Mouse (Mus musculus): Measurements from ENCODE around the gene Frmpd3. TPM values are rescaled to one million over a fixed set of nuclear protein-coding genes. Genes with fewer than 3 reads are reported as not detected.

The Frmpd3 gene
- total RNA-seq (2012; rRNA removed) (under 0.01 TPM in 1 of 2 replicates, not detected in the other), total RNA-seq (2014; rRNA removed) (not detected in 2 replicates), polyA plus RNA-seq (2012; ENCODE audit: insufficient read length, low read depth) (0.07 and 0.09 TPM in 2 replicates)

DNA sequence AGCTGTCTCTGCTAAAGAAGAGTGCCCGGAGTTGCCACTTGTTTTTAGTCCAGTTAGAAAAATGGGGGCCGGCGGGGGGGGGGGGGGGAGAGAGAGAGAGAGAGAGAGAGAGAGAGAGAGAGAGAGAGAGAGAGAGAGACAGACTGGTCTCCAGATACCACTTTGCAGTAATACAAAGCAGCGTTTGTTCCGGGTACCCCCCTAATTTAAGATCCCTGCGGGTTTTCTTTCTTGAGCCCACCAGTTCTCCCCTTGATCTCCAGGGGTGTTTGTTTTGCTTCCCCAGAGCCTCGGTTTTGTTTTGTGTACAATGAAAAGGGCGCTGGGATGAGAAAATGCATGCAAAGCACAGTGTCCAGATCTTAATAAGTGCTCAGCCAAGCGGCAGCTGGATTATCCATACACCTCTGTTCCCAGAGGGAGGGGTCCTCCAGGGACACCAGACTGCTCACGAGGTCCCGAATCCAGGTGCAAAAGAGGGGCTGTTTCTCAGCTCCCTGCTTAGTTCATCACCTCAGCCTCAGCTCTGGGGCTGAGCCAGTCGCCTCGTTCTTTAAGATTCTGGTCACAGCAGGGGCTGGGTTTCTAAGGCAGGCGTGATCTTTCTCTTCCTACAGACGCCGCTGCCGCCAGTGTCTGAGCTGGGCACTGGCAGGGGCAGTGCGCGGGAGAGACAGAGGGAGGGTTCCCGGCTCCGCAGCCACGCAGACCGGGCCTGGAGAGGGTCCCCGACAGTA, at the start of gene Frmpd3:
Gene Frmpd3 (plus strand): TSS at position 608 of the 737 bp plus-strand sequence.
- Histone ChIP-seq H3K4me1 (ENCODE audit: control insufficient read depth in 1 of 2, insufficient read depth in 2 of 2) (no peaks in the 10 kb centered on the region), H3K9ac (ENCODE audit: insufficient read depth, low read depth) (no peak within 1 kb of the TSS), H3K4me3 (replicated peaks in 1 of 3; ENCODE audit: low read depth in 2 of 3, low read length in 2 of 3, poor library complexity in 1 of 3) (no peak within 1 kb of the TSS), H3K36me3 (replicated peaks in 1 of 2; ENCODE audit: control insufficient read depth in 1 of 2, insufficient read depth in 1 of 2, low read length in 1 of 2) (no peaks in the 10 kb centered on the region), H3K27ac (ENCODE audit: insufficient read depth, low read depth) (no peak within 1 kb of the TSS), H3K4me2 (ENCODE audit: insufficient read depth, low read depth, poor library complexity, severe bottlenecking) (no peak within 1 kb of the TSS), H3K27me3 (replicated peaks) (no peaks in the 10 kb centered on the region), H3K9me3 (replicated peaks; ENCODE audit: low read length) (no peaks in the 10 kb centered on the region), H3K79me2 (replicated peaks; ENCODE audit: control insufficient read depth, extremely low read depth, insufficient read depth, poor library complexity, severe bottlenecking) (no peaks in the 10 kb centered on the region)
- no peak for TF ChIP-seq USF1 (IDR thresholded peaks at IDR 0.05; ENCODE audit: low read depth, low read length)
- no peak for TF ChIP-seq ZMIZ1 (IDR thresholded peaks at IDR 0.05; ENCODE audit: low read depth, low read length)
- TF ChIP-seq JUN (IDR thresholded peaks at IDR 0.05; ENCODE audit: insufficient read depth, low read depth, low read length), result no peak
- TF ChIP-seq TBP (conservative IDR thresholded peaks at IDR 0.05; ENCODE audit: low read depth, low read length), result no peak
- TF ChIP-seq E2F4 (IDR thresholded peaks at IDR 0.05; ENCODE audit: insufficient replicate concordance, low read depth, low read length), result no peak
- TF ChIP-seq HCFC1 (IDR thresholded peaks at IDR 0.05; ENCODE audit: low read depth, low read length), result no peak
- no peak for TF ChIP-seq POLR2A (IDR thresholded peaks at IDR 0.05; ENCODE audit: low read depth, low read length)
- TF ChIP-seq POLR2AphosphoS2 (IDR thresholded peaks at IDR 0.05; ENCODE audit: low read depth, low read length), result no peak
- TF ChIP-seq USF2 (conservative IDR thresholded peaks at IDR 0.05; ENCODE audit: low read depth, low read length), result no peak
- no peak for TF ChIP-seq CHD1 (IDR thresholded peaks at IDR 0.05; ENCODE audit: low read depth, low read length)
- TF ChIP-seq CTCF (conservative IDR thresholded peaks at IDR 0.05 in 1 of 2, IDR thresholded peaks at IDR 0.05 in 1 of 2; ENCODE audit: low read depth in 2 of 2, low read length in 2 of 2), result no peak
- TF ChIP-seq ETS1 (conservative IDR thresholded peaks at IDR 0.05; ENCODE audit: low read depth, low read length), result no peak
- no peak for TF ChIP-seq MAX (IDR thresholded peaks at IDR 0.05; ENCODE audit: low read length)
- no peak for TF ChIP-seq SMC3 (IDR thresholded peaks at IDR 0.05; ENCODE audit: low read depth, low read length)
- TF ChIP-seq MXI1 (IDR thresholded peaks at IDR 0.05; ENCODE audit: low read depth, low read length), result no peak
- no peak for TF ChIP-seq NELFE (IDR thresholded peaks at IDR 0.05; ENCODE audit: low read depth, low read length)
- no peak for TF ChIP-seq RAD21 (IDR thresholded peaks at IDR 0.05; ENCODE audit: low read depth, low read length)
- no peak for TF ChIP-seq MEF2A (IDR thresholded peaks at IDR 0.05; ENCODE audit: borderline replicate concordance, low read depth, low read length)
- dilution Hi-C loops (cut with MboI; ENCODE audit: extremely low pct_ligation_motif_present, extremely low pct_unique_long_range_greater_than_20kb, low sequenced_read_pairs), result no loop called here
- in situ Hi-C loops (cut with MboI; ENCODE audit: low pct_ligation_motif_present, low pct_unique_long_range_greater_than_20kb, low sequenced_read_pairs), result no loop called here
- DNase-seq (ENCODE audit: extremely low read depth), result no peak

DNA sequence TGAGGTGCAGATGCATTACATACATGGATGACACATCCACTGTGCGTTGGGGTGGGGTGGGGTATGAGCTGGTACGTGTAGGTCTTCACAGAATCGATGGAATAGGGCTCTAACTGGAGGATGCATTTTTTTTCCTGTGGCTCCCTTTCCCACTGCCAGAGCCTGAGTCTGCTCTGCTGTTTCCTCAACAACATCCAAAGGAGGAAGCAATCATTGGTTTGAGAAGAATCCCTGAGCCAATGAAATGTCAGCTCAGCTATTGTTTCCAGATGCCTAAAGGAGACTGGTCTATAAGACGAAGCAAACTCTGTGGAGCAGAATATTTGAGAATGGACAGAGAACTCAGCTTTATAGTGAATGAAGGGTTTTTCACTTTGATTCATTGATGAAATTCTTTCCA, 38.3 kb upstream of the Frmpd3 start:
- DNase-seq (ENCODE audit: extremely low read depth), result no peak
- in situ Hi-C loops (cut with MboI; ENCODE audit: low pct_ligation_motif_present, low pct_unique_long_range_greater_than_20kb, low sequenced_read_pairs), result no loop called here

More for the DNA sequence above, 38.3 kb upstream of the Frmpd3 start:
- no peak for TF ChIP-seq ZMIZ1 (IDR thresholded peaks at IDR 0.05; ENCODE audit: low read depth, low read length)
- TF ChIP-seq KAT2A (IDR thresholded peaks at IDR 0.05; ENCODE audit: insufficient replicate concordance, low read length), result no peak
- Histone ChIP-seq H3K27ac (ENCODE audit: insufficient read depth, low read depth) (no peak overlapping the region), H3K4me1 (ENCODE audit: control insufficient read depth in 1 of 2, insufficient read depth in 2 of 2) (peaks cover 0 to 1% of the 10 kb centered on the region in 2 experiments; a peak in 1 of 4 replicates), H3K9ac (ENCODE audit: insufficient read depth, low read depth) (no peak overlapping the region), H3K36me3 (replicated peaks in 1 of 2; ENCODE audit: control insufficient read depth in 1 of 2, insufficient read depth in 1 of 2, low read length in 1 of 2) (no peaks in the 10 kb centered on the region), H3K4me3 (replicated peaks in 1 of 3; ENCODE audit: low read depth in 2 of 3, low read length in 2 of 3, poor library complexity in 1 of 3) (no peak overlapping the region), H3K4me2 (ENCODE audit: insufficient read depth, low read depth, poor library complexity, severe bottlenecking) (no peak overlapping the region), H3K9me3 (replicated peaks; ENCODE audit: low read length) (no peaks in the 10 kb centered on the region), H3K79me2 (replicated peaks; ENCODE audit: control insufficient read depth, extremely low read depth, insufficient read depth, poor library complexity, severe bottlenecking) (no peaks in the 10 kb centered on the region), H3K27me3 (replicated peaks) (no peaks in the 10 kb centered on the region)
- dilution Hi-C loops (cut with MboI; ENCODE audit: extremely low pct_ligation_motif_present, extremely low pct_unique_long_range_greater_than_20kb, low sequenced_read_pairs), result no loop called here
